Mouse (Mus musculus) cerebellum, adult 2 months (tissue): ENCODE data around the gene Mrpl14. TPM values are rescaled to one million over a fixed set of nuclear protein-coding genes. Genes with fewer than 3 reads are reported as not detected.

Experiments
- DNase-seq, 2 experiments: peaks; one replicate each; pipeline ENCODE4 v3.0.0; 2021
- H3K27ac ChIP-seq: fragments of 200-500 bp; 2 replicates; pipeline ENCODE4 v1.5.1; 2012; ENCODE audit warnings: low read length, control low read depth, inconsistent platforms; ENCODE audit not compliant: insufficient read depth
- H3K27me3 ChIP-seq: fragments of 200-500 bp; 2 replicates; pipeline ENCODE4 v1.6.1; 2012; ENCODE audit warnings: inconsistent platforms, mild to moderate bottlenecking, low read length, moderate library complexity; ENCODE audit not compliant: control insufficient read depth, insufficient read depth
- H3K4me1 ChIP-seq: fragments of 200-500 bp; 2 replicates; pipeline ENCODE4 v1.6.1; 2011; ENCODE audit warnings: low read length; ENCODE audit not compliant: control insufficient read depth, insufficient read depth
- H3K4me3 ChIP-seq: fragments of 200-500 bp; replicated peaks from 2 replicates; pipeline ENCODE3; 2011; ENCODE audit warnings: mild to moderate bottlenecking, low read depth, low read length, control low read depth; ENCODE audit not compliant: insufficient read depth
- CTCF ChIP-seq: fragments of 200-500 bp; IDR thresholded peaks from 2 replicates; pipeline ENCODE4 v1.5.1; 2011; ENCODE audit warnings: low read depth, mild to moderate bottlenecking, control low read depth, low read length, moderate library complexity, borderline replicate concordance; ENCODE audit not compliant: insufficient read depth
- POLR2A ChIP-seq: fragments of 200-500 bp; IDR thresholded peaks from 2 replicates; pipeline ENCODE4 v1.6.1; 2011; ENCODE audit warnings: low read length, control low read depth, borderline replicate concordance; ENCODE audit not compliant: insufficient read depth
- WGBS: fragments of 180-500 bp; shearing (Covaris S2); methylation state at CpG from one replicate; pipeline ENCODE4 v1.1.7; 2018; 5-methylcytosine and 5-hydroxymethylcytosine counted together
- polyA plus RNA-seq: library from polyadenylated mRNA; depleted of rRNA; stranded (reverse); fragments of >200 nt; gene quantifications from 2 replicates; pipeline ENCODE4 v1.2.3, GENCODE M21; 2012

Gene Mrpl14
- polyA plus RNA-seq, 1 experiment: 78.4 TPM

DNA sequence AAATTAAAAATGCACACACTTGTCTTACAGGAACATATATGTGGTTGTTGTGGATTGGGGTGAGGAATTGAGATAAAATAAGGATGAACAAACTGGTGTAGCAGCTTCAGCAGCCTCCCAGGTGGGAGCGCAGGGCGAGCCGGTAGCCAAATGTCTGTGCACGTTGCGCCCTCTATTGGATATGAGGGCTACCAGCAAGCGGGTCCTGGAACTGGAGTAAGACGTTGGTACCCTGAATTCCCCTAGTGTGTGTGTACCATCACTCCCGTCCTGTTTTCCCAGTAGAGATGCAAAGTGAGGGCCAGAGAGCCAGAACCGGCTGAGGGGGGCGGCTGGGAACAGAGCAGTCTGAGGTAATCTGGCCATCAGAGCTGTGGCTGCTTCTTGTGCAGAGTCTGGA, 32.2 kb downstream of the Mrpl14 start:
- Histone ChIP-seq H3K27ac (no peak overlapping the region), H3K4me1 (no peaks in the 10 kb centered on the region), H3K27me3 (no peaks in the 10 kb centered on the region), H3K4me3 (no peak overlapping the region)
- peak; percentile 70 to 80 for DNase-seq
- WGBS: 4% methylated on average over 10 of the region's 10 CpGs
- peak; percentile 88 for TF ChIP-seq CTCF
- TF ChIP-seq POLR2A: no peak

- DNase-seq: peak; percentile 76 to 90
- TF ChIP-seq CTCF: peak; percentile 93
- peak; percentile 22; the same call in 1 of the 2 replicates for TF ChIP-seq POLR2A
- peak overlapping the region; percentile 76 for H3K4me3 ChIP-seq
- 3% methylated on average over 25 of the region's 25 CpGs for WGBS
- H3K27me3 ChIP-seq: no peaks in the 10 kb centered on the region
- no peaks in the 10 kb centered on the region for H3K4me1 ChIP-seq
- no peak overlapping the region for H3K27ac ChIP-seq
These were observed 37.8 kb downstream of the Mrpl14 start for GRCm38 (mm10) chr17:45723732-45724573.

DNA sequence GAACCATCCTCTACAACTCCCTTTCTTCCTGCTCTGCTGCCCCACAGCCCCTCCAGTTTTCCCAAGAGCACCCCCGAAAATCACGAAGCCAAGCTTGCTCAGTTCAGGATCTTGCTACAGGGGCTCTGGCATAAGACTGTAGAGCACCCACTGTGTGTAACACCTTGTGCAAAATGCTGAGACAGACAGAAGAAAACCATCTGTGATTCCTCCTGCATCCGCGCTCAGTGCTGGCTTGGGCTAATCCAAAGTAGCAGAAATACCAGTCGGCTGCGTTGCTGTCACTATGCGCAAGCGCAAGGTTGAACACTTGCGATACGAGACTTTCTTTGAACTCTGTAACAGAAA, 38.4 kb downstream of the Mrpl14 start:
- Histone ChIP-seq H3K4me3 (no peak overlapping the region), H3K27ac (no peak overlapping the region), H3K27me3 (no peaks in the 10 kb centered on the region), H3K4me1 (no peaks in the 10 kb centered on the region)
- no peak for DNase-seq
- WGBS: 75% methylated on average over 10 of the region's 10 CpGs
- TF ChIP-seq POLR2A (no peak), CTCF (no peak)

- TF ChIP-seq CTCF (no peak), POLR2A (no peak)
- DNase-seq: no peak
- no peaks in the 10 kb centered on the region for H3K27me3 ChIP-seq
- 84% methylated on average over 7 of the region's 7 CpGs for WGBS
- no peak overlapping the region for H3K27ac ChIP-seq
- no peak overlapping the region for H3K4me3 ChIP-seq
- H3K4me1 ChIP-seq: no peaks in the 10 kb centered on the region
These were observed 40.1 kb downstream of the Mrpl14 start for GRCm38 (mm10) chr17:45726249-45726648.

GRCm38 (mm10) chr17:45727481-45727880, 41.4 kb downstream of the Mrpl14 start:
- DNase-seq: no peak
- Histone ChIP-seq H3K4me3 (no peak overlapping the region), H3K4me1 (no peaks in the 10 kb centered on the region), H3K27ac (no peak overlapping the region), H3K27me3 (no peaks in the 10 kb centered on the region)
- TF ChIP-seq CTCF: no peak
- TF ChIP-seq POLR2A: no peak
- 91% methylated on average over 2 of the region's 2 CpGs for WGBS

- H3K27ac ChIP-seq: no peak overlapping the region
- no peak for TF ChIP-seq POLR2A
- no peak for TF ChIP-seq CTCF
- H3K27me3 ChIP-seq: no peaks in the 10 kb centered on the region
- no peaks in the 10 kb centered on the region for H3K4me1 ChIP-seq
- DNase-seq: no peak
- WGBS: 63% methylated on average over 8 of the region's 8 CpGs
- H3K4me3 ChIP-seq: no peak overlapping the region
These were observed 42.0 kb downstream of the Mrpl14 start for GRCm38 (mm10) chr17:45727983-45728723.

- Histone ChIP-seq H3K4me1 (peaks cover 5% of the 10 kb centered on the region; the same call in 1 of the 2 replicates), H3K4me3 (no peak overlapping the region), H3K27me3 (no peaks in the 10 kb centered on the region), H3K27ac (no peak overlapping the region)
- TF ChIP-seq POLR2A: no peak
- no peak for TF ChIP-seq CTCF
- no peak for DNase-seq
- 42% methylated on average over 10 of the region's 10 CpGs for WGBS
These were observed 43.3 kb downstream of the Mrpl14 start for GRCm38 (mm10) chr17:45729387-45729786.

GRCm38 (mm10) chr17:45730696-45731095, 44.6 kb downstream of the Mrpl14 start:
- Histone ChIP-seq H3K4me1 (peaks cover 9% of the 10 kb centered on the region), H3K4me3 (no peak overlapping the region), H3K27ac (no peak overlapping the region), H3K27me3 (no peaks in the 10 kb centered on the region)
- no peak for DNase-seq
- 89% methylated on average over 4 of the region's 4 CpGs for WGBS
- no peak for TF ChIP-seq CTCF
- TF ChIP-seq POLR2A: no peak
